Mouse (Mus musculus): ENCODE data around the gene Samd4.

The Samd4 gene

GRCm38 (mm10) chr14:46908858-46909257 lies 26.2 kb downstream of the Samd4 start:
- DNase-seq (ENCODE audit: low spot score in 2 of 2), result no peak

- no peak for DNase-seq (ENCODE audit: low spot score in 2 of 2)
These were observed 29.8 kb downstream of the Samd4 start for GRCm38 (mm10) chr14:46912496-46912895.

GRCm38 (mm10) chr14:46914356-46914755 lies 31.7 kb downstream of the Samd4 start:
- DNase-seq (ENCODE audit: low spot score in 2 of 2), result no peak

- no peak for DNase-seq (ENCODE audit: low spot score in 2 of 2)
These were observed 32.9 kb downstream of the Samd4 start for GRCm38 (mm10) chr14:46915555-46915954.

- no peak for DNase-seq (ENCODE audit: low spot score in 2 of 2)
These were observed 33.9 kb downstream of the Samd4 start for GRCm38 (mm10) chr14:46916581-46916980.

- no peak for DNase-seq (ENCODE audit: low spot score in 2 of 2)
These were observed 34.5 kb downstream of the Samd4 start for GRCm38 (mm10) chr14:46917136-46917535.

GRCm38 (mm10) chr14:46917581-46917980 lies 34.9 kb downstream of the Samd4 start:
- no peak for DNase-seq (ENCODE audit: low spot score in 2 of 2)

- DNase-seq (ENCODE audit: low spot score in 2 of 2), result no peak
These were observed 37.8 kb downstream of the Samd4 start for GRCm38 (mm10) chr14:46920496-46920895.

GRCm38 (mm10) chr14:46921178-46921975 lies 38.7 kb downstream of the Samd4 start:
- DNase-seq (ENCODE audit: low spot score in 2 of 2), result no peak

GRCm38 (mm10) chr14:46923931-46924330 lies 41.3 kb downstream of the Samd4 start:
- DNase-seq (ENCODE audit: low spot score in 2 of 2), result no peak

- DNase-seq (ENCODE audit: low spot score in 2 of 2), result no peak
These were observed 41.8 kb downstream of the Samd4 start for GRCm38 (mm10) chr14:46924422-46924821.

- DNase-seq (ENCODE audit: low spot score in 2 of 2), result no peak
These were observed 45.9 kb downstream of the Samd4 start for GRCm38 (mm10) chr14:46928556-46928955.

GRCm38 (mm10) chr14:46932121-46932520 lies 49.5 kb downstream of the Samd4 start:
- DNase-seq (ENCODE audit: low spot score in 2 of 2), result no peak

GRCm38 (mm10) chr14:46932708-46933107 lies 50.1 kb downstream of the Samd4 start:
- DNase-seq (ENCODE audit: low spot score in 2 of 2), result no peak

GRCm38 (mm10) chr14:46941077-46941476 lies 58.4 kb downstream of the Samd4 start:
- no peak for DNase-seq (ENCODE audit: low spot score in 2 of 2)

GRCm38 (mm10) chr14:46941896-46942812 lies 59.5 kb downstream of the Samd4 start:
- peak; percentile 70 to 72 for DNase-seq (ENCODE audit: low spot score in 2 of 2)

- no peak for DNase-seq (ENCODE audit: low spot score in 2 of 2)
These were observed 61.8 kb downstream of the Samd4 start for GRCm38 (mm10) chr14:46944411-46944810.

GRCm38 (mm10) chr14:46945903-46946490 lies 63.3 kb downstream of the Samd4 start:
- no peak for DNase-seq (ENCODE audit: low spot score in 2 of 2)

GRCm38 (mm10) chr14:46947644-46948043 lies 65.0 kb downstream of the Samd4 start:
- DNase-seq (ENCODE audit: low spot score in 2 of 2), result no peak

GRCm38 (mm10) chr14:46950527-46951384 lies 68.1 kb downstream of the Samd4 start:
- DNase-seq (ENCODE audit: low spot score in 2 of 2), result no peak

- DNase-seq (ENCODE audit: low spot score in 2 of 2), result no peak
These were observed 69.6 kb downstream of the Samd4 start for GRCm38 (mm10) chr14:46952264-46952663.
